Mouse (Mus musculus) cerebellum, postnatal 10 days (tissue): ENCODE measurements around the gene Abhd8.
A peak's percentile ranks its signal among the peaks of the same experiment; 100 is the strongest.
"Not testable (repeated sequence)": the region's sequence is repeated elsewhere in the genome, so short reads cannot be mapped to it uniquely, and the experiment has no call there.

Experiments
- DNase-seq, 2 experiments: peaks; one replicate each; pipeline ENCODE4 v3.0.0; 2021; ENCODE audit warnings: mixed read lengths in 2 of 2

The Abhd8 gene

GRCm38 (mm10) chr8:71457659-71458270 is 5.7 kb downstream of the Abhd8 start:
- peak; percentile 16 to 18 for DNase-seq

GRCm38 (mm10) chr8:71456906-71457305 is 6.5 kb downstream of the Abhd8 start:
- DNase-seq = no peak

GRCm38 (mm10) chr8:71454668-71455067 is 8.8 kb downstream of the Abhd8 start:
- DNase-seq = no peak

- no peak for DNase-seq
Measured at GRCm38 (mm10) chr8:71452669-71453068, 10.8 kb downstream of the Abhd8 start.

GRCm38 (mm10) chr8:71451777-71452176 is 11.7 kb downstream of the Abhd8 start:
- no peak for DNase-seq

GRCm38 (mm10) chr8:71451337-71451736 is 12.1 kb downstream of the Abhd8 start:
- DNase-seq = no peak

- DNase-seq = no peak
Measured at GRCm38 (mm10) chr8:71445096-71445495, 18.4 kb downstream of the Abhd8 start.

- DNase-seq = peak; percentile 74 to 75
Measured at GRCm38 (mm10) chr8:71441404-71441803, 22.1 kb downstream of the Abhd8 start.

- no peak for DNase-seq
Measured at GRCm38 (mm10) chr8:71437041-71437440, 26.4 kb downstream of the Abhd8 start.

- not testable (repeated sequence) for DNase-seq
Measured at GRCm38 (mm10) chr8:71432935-71433334, 30.5 kb downstream of the Abhd8 start.

- DNase-seq = no peak
Measured at GRCm38 (mm10) chr8:71422121-71422520, 41.3 kb downstream of the Abhd8 start.

- no peak for DNase-seq
Measured at GRCm38 (mm10) chr8:71411535-71412273, 51.8 kb downstream of the Abhd8 start.

GRCm38 (mm10) chr8:71408231-71408630 is 55.2 kb downstream of the Abhd8 start:
- no peak for DNase-seq

GRCm38 (mm10) chr8:71407441-71407840 is 56.0 kb downstream of the Abhd8 start:
- DNase-seq = no peak
